Comparison of ENCODE assay signal across 9 mouse cellular contexts in the genomic region with DNA sequence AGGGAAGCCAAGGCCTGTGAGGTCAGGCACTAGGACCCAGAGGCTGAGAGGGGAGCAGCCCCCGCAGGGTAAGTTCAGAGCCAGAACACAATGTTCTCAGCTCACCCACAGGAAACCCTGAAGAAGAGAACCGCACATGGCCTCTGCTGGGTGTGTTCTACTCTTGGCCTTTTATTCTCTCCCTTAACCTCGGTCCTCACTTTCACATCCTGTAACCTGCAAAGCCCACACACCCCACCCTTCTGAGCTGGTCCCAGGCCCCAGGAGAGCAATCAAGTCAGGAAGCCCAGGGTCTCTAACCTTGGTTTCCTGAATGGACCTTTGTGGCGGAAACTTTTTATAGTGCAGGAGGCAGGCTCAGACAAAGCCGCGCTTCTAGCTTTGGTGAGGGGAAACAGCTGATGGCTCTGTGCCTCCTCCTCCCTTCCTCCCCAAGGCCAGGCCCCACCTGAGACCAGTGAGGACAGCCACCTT. TPM values are rescaled to one million over a fixed set of nuclear protein-coding genes. Genes with fewer than 3 reads are reported as not detected.
DNase-seq lines count a peak whose midpoint lies in the region; ATAC-seq and TF ChIP-seq lines count a peak whose summit lies in the region.
"Had no signal": no experiment of that assay in that cellular context is flagged by ENCODE, and none has a peak within 500 bp of the region (broad histone marks: within the 10 kb centered on the region; RNA-seq: fewer than 3 reads in every experiment).

No protein-coding gene starts in this region.

- in situ Hi-C loops in ES-E14 (cut with MboI; ENCODE audit: low sequenced_read_pairs in 2 of 2, unreplicated experiment in 2 of 2): no loop called here

- H3K4me1 ChIP-seq in ES-E14 (ENCODE audit: control insufficient read depth in 2 of 2, insufficient read depth in 2 of 2, low read length in 2 of 2, poor library complexity in 1 of 2): peaks cover 8 to 52% of the 10 kb centered on the region in 2 experiments; a peak in 3 of 4 replicates
- peaks cover 4% of the 10 kb centered on the region for H3K4me1 ChIP-seq in embryonic facial prominence, embryonic 11.5 days (ENCODE audit: control insufficient read depth, insufficient read depth, low read length)
- H3K4me1 ChIP-seq in heart, embryonic 16.5 days (ENCODE audit: control insufficient read depth, insufficient read depth, low read length): peaks cover 70% of the 10 kb centered on the region
- H3K4me1 ChIP-seq in kidney, embryonic 16.5 days (ENCODE audit: insufficient read depth, low read length): peaks cover 43% of the 10 kb centered on the region

- 10% methylated on average over 6 of the region's 6 CpGs for WGBS in embryonic facial prominence, embryonic 11.5 days
- 18% methylated on average over 6 of the region's 6 CpGs for WGBS in heart, embryonic 16.5 days
- 7% methylated on average over 6 of the region's 6 CpGs for WGBS in kidney, embryonic 16.5 days

- H3K4me3 ChIP-seq in ES-E14 (ENCODE audit: insufficient read depth in 1 of 2, low read depth in 1 of 2, low read length in 2 of 2, poor library complexity in 1 of 2, severe bottlenecking in 1 of 2): no peak overlapping the region
- H3K4me3 ChIP-seq in embryonic facial prominence, embryonic 11.5 days (ENCODE audit: low read depth, low read length): no peak overlapping the region
- no peak overlapping the region for H3K4me3 ChIP-seq in heart, embryonic 16.5 days (ENCODE audit: low read length)
- no peak overlapping the region for H3K4me3 ChIP-seq in kidney, embryonic 16.5 days (ENCODE audit: low read length)
- H3K4me3 ChIP-seq: erythroblast, embryonic 14.5 days had no signal

- H3K27me3 ChIP-seq in embryonic facial prominence, embryonic 11.5 days (ENCODE audit: control insufficient read depth, insufficient read depth, low read length): no peaks in the 10 kb centered on the region
- H3K27me3 ChIP-seq in heart, embryonic 16.5 days (ENCODE audit: control insufficient read depth, insufficient read depth, low read length): no peaks in the 10 kb centered on the region
- no peaks in the 10 kb centered on the region for H3K27me3 ChIP-seq in kidney, embryonic 16.5 days (ENCODE audit: insufficient read depth, low read length)

- no peaks in the 10 kb centered on the region for H3K9me3 ChIP-seq in ES-E14 (ENCODE audit: control insufficient read depth, insufficient read depth, low read depth, low read length)
- H3K9me3 ChIP-seq in embryonic facial prominence, embryonic 11.5 days (replicated peaks; ENCODE audit: control insufficient read depth, low read length): no peaks in the 10 kb centered on the region
- no peaks in the 10 kb centered on the region for H3K9me3 ChIP-seq in heart, embryonic 16.5 days (replicated peaks; ENCODE audit: control insufficient read depth, low read length)
- H3K9me3 ChIP-seq in kidney, embryonic 16.5 days (ENCODE audit: low read length): no peaks in the 10 kb centered on the region

- no peaks in the 10 kb centered on the region for H3K36me3 ChIP-seq in ES-E14 (ENCODE audit: control insufficient read depth, insufficient read depth, low read length, poor library complexity, severe bottlenecking)
- H3K36me3 ChIP-seq in embryonic facial prominence, embryonic 11.5 days (replicated peaks; ENCODE audit: control insufficient read depth, insufficient read depth, low read depth, low read length): no peaks in the 10 kb centered on the region
- H3K36me3 ChIP-seq in heart, embryonic 16.5 days (ENCODE audit: control insufficient read depth, insufficient read depth): no peaks in the 10 kb centered on the region
- H3K36me3 ChIP-seq in kidney, embryonic 16.5 days (ENCODE audit: insufficient read depth, low read length): no peaks in the 10 kb centered on the region

- H3K9ac ChIP-seq in ES-E14 (ENCODE audit: insufficient read depth, low read depth, low read length, poor library complexity, severe bottlenecking): no peak overlapping the region
- H3K9ac ChIP-seq in embryonic facial prominence, embryonic 11.5 days (replicated peaks; ENCODE audit: low read length): peak overlapping the region; percentile 34
- H3K9ac ChIP-seq in heart, embryonic 16.5 days (ENCODE audit: low read length): peak overlapping the region; percentile 48
- H3K9ac ChIP-seq in kidney, embryonic 16.5 days (replicated peaks; ENCODE audit: low read length): peak overlapping the region; percentile 36; the same call in 1 of the 2 replicates

- peak overlapping the region; percentile 47; the same call in 1 of the 2 replicates for H3K27ac ChIP-seq in ES-E14 (ENCODE audit: insufficient read depth, low read depth, low read length, poor library complexity, severe bottlenecking)
- H3K27ac ChIP-seq in embryonic facial prominence, embryonic 11.5 days (replicated peaks; ENCODE audit: low read depth, low read length): peak overlapping the region; percentile 44; the same call in 1 of the 2 replicates
- peak overlapping the region; percentile 88 for H3K27ac ChIP-seq in heart, embryonic 16.5 days (ENCODE audit: low read length)
- H3K27ac ChIP-seq in kidney, embryonic 16.5 days (ENCODE audit: low read length): peak overlapping the region; percentile 88

- ATAC-seq in embryonic facial prominence, embryonic 11.5 days (replicated peaks; ENCODE audit: insufficient number of reproducible peaks, low FRiP score, low TSS enrichment, low read depth): 0 out of 2 replicates have a peak, but pooled peaks have one; percentile 6
- peak; percentile 56 for ATAC-seq in heart, embryonic 16.5 days (replicated peaks; ENCODE audit: extremely low read depth, insufficient read depth, low FRiP score)
- ATAC-seq in kidney, embryonic 16.5 days (ENCODE audit: low FRiP score, low TSS enrichment): peak; percentile 43

- peak overlapping the region; percentile 14; the same call in 1 of the 2 replicates for H3K4me2 ChIP-seq in embryonic facial prominence, embryonic 11.5 days (ENCODE audit: low read depth, low read length)
- peak overlapping the region; percentile 38 for H3K4me2 ChIP-seq in heart, embryonic 16.5 days (ENCODE audit: low read depth, low read length)
- H3K4me2 ChIP-seq in kidney, embryonic 16.5 days (replicated peaks; ENCODE audit: low read depth, low read length): no peak overlapping the region; the same call in 1 of the 2 replicates

- DNase-seq in B cell, adult 2 months: peak; percentile 76
- DNase-seq in ES-E14 (ENCODE audit: low read depth, low spot score): peak; percentile 73
- peak; percentile 67 for DNase-seq in embryonic facial prominence, embryonic 11.5 days (ENCODE audit: low spot score)
- DNase-seq in lung, postnatal 36 days: peak; percentile 91
- DNase-seq in spleen, adult 18-20 months: peak; percentile 68 to 84
- DNase-seq in right cerebral cortex, postnatal 4 days: no peak

TF ChIP-seq in ES-E14, 5 proteins besides CTCF, POLR2A, EP300 and RAD21:
- no peak for TF ChIP-seq ZC3H11A (IDR thresholded peaks at IDR 0.05; ENCODE audit: borderline replicate concordance, low read depth, low read length)
- TF ChIP-seq HCFC1 (IDR thresholded peaks at IDR 0.05; ENCODE audit: borderline replicate concordance, insufficient read depth, low read length): no peak
- TF ChIP-seq MAFK (IDR thresholded peaks at IDR 0.05; ENCODE audit: insufficient read depth, low read depth, low read length): no peak
- no peak for TF ChIP-seq CHD2 (IDR thresholded peaks at IDR 0.05; ENCODE audit: low read depth, low read length)
- TF ChIP-seq ZNF384 (IDR thresholded peaks at IDR 0.05; ENCODE audit: low read depth, low read length): no peak
TF ChIP-seq in ES-E14: peak in this region for 0.

RNA-seq across cellular contexts. Expression of a gene that starts 22.6 kb away (rescaled TPM):
- total RNA-seq in ES-E14 (2012; rRNA removed): 33.9 and 42.1 TPM in 2 replicates
- polyA plus RNA-seq in embryonic facial prominence, embryonic 11.5 days (2014; fragmentation: Nextera tagmentation; extraction: Ambion mirVana): 6.3 and 6.9 TPM in 2 replicates
- polyA plus RNA-seq in heart, embryonic 16.5 days (2015; fragmentation: Nextera tagmentation; extraction: Ambion mirVana): 29.0 and 31.9 TPM in 2 replicates
- 30.6 and 31.9 TPM in 2 replicates for polyA plus RNA-seq in kidney, embryonic 16.5 days (2015; fragmentation: Nextera tagmentation; extraction: Ambion mirVana)

RNA-seq across cellular contexts. Expression of a gene that starts 28.4 kb away (rescaled TPM):
- 16.3 and 18.8 TPM in 2 replicates for total RNA-seq in ES-E14 (2012; rRNA removed)
- polyA plus RNA-seq in embryonic facial prominence, embryonic 11.5 days (2014; fragmentation: Nextera tagmentation; extraction: Ambion mirVana): 43.9 and 48.7 TPM in 2 replicates
- polyA plus RNA-seq in heart, embryonic 16.5 days (2015; fragmentation: Nextera tagmentation; extraction: Ambion mirVana): 41.9 and 44.1 TPM in 2 replicates
- 56.3 and 58.0 TPM in 2 replicates for polyA plus RNA-seq in kidney, embryonic 16.5 days (2015; fragmentation: Nextera tagmentation; extraction: Ambion mirVana)

RNA-seq across cellular contexts. Expression of a gene that starts 28.7 kb away (rescaled TPM):
- total RNA-seq in ES-E14 (2012; rRNA removed): 47.8 and 54.5 TPM in 2 replicates
- 88.7 and 93.8 TPM in 2 replicates for polyA plus RNA-seq in embryonic facial prominence, embryonic 11.5 days (2014; fragmentation: Nextera tagmentation; extraction: Ambion mirVana)
- 89.3 and 90.1 TPM in 2 replicates for polyA plus RNA-seq in heart, embryonic 16.5 days (2015; fragmentation: Nextera tagmentation; extraction: Ambion mirVana)
- 93.6 and 95.2 TPM in 2 replicates for polyA plus RNA-seq in kidney, embryonic 16.5 days (2015; fragmentation: Nextera tagmentation; extraction: Ambion mirVana)

Comparison
In these comparisons a context has a peak if more than half of its experiments do, and no peak if none do; other contexts are left out.
1. ATAC-seq: peak in every context shown above with its lines; median percentile 56 in heart, embryonic 16.5 days; 43 in kidney, embryonic 16.5 days; 6 in embryonic facial prominence, embryonic 11.5 days.